Mouse (Mus musculus) spleen, postnatal 14 days (tissue): ENCODE results near the gene Cfap221.

Experiments used
- DNase-seq, 2 experiments: peaks; one replicate each; pipeline ENCODE4 v3.0.0; 2021 to 2022; ENCODE audit warnings: low spot score in 2 of 2

Gene Cfap221

GRCm38 (mm10) chr1:119996798-119997581 is at the start of gene Cfap221:
Gene Cfap221 (minus strand): TSS chr1:119997234.
- peak in 1 of 2 experiments; percentile 11 for DNase-seq

GRCm38 (mm10) chr1:120044584-120044983 is 47.5 kb upstream of the Cfap221 start:
- DNase-seq: no peak

- DNase-seq: no peak
Observed at GRCm38 (mm10) chr1:120042421-120042820, 45.4 kb upstream of the Cfap221 start.

GRCm38 (mm10) chr1:120038594-120038993 is 41.6 kb upstream of the Cfap221 start:
- no peak for DNase-seq

- no peak for DNase-seq
Observed at GRCm38 (mm10) chr1:120037021-120037683, 40.1 kb upstream of the Cfap221 start.

GRCm38 (mm10) chr1:120035456-120036034 is 38.5 kb upstream of the Cfap221 start:
- no peak for DNase-seq

- no peak for DNase-seq
Observed at GRCm38 (mm10) chr1:120034793-120035192, 37.8 kb upstream of the Cfap221 start.

- DNase-seq: no peak
Observed at GRCm38 (mm10) chr1:120033469-120033854, 36.4 kb upstream of the Cfap221 start.

GRCm38 (mm10) chr1:120032804-120033468 is 35.9 kb upstream of the Cfap221 start:
- DNase-seq: peak; percentile 15 to 45

- no peak for DNase-seq
Observed at GRCm38 (mm10) chr1:120030474-120030873, 33.4 kb upstream of the Cfap221 start.

GRCm38 (mm10) chr1:120027693-120028092 is 30.7 kb upstream of the Cfap221 start:
- DNase-seq: no peak

- no peak for DNase-seq
Observed at GRCm38 (mm10) chr1:120025050-120025439, 28.0 kb upstream of the Cfap221 start.

GRCm38 (mm10) chr1:120024331-120025049 is 27.5 kb upstream of the Cfap221 start:
- no peak for DNase-seq

- no peak for DNase-seq
Observed at GRCm38 (mm10) chr1:120021951-120022350, 24.9 kb upstream of the Cfap221 start.

- no peak for DNase-seq
Observed at GRCm38 (mm10) chr1:120020322-120020897, 23.4 kb upstream of the Cfap221 start.

GRCm38 (mm10) chr1:120019428-120019827 is 22.4 kb upstream of the Cfap221 start:
- no peak for DNase-seq

- no peak for DNase-seq
Observed at GRCm38 (mm10) chr1:120018900-120019299, 21.9 kb upstream of the Cfap221 start.

- DNase-seq: no peak
Observed at GRCm38 (mm10) chr1:120016240-120016639, 19.2 kb upstream of the Cfap221 start.

- DNase-seq: peak in 1 of 2 experiments; percentile 52
Observed at GRCm38 (mm10) chr1:120013111-120013510, 16.1 kb upstream of the Cfap221 start.

GRCm38 (mm10) chr1:120012638-120013037 is 15.6 kb upstream of the Cfap221 start:
- no peak for DNase-seq
